Mouse (Mus musculus): ENCODE results near the gene Btbd9. TPM values are rescaled to one million over a fixed set of nuclear protein-coding genes. Genes with fewer than 3 reads are reported as not detected.

Btbd9 gene
- polyA plus RNA-seq, 1 experiment from 2014 or later = 135 TPM

GRCm38 (mm10) chr17:30606206-30606605 lies 29.9 kb upstream of the Btbd9 start:
- Histone ChIP-seq H3K4me1 (ENCODE audit: control insufficient read depth, insufficient read depth, low read depth, low read length) (peaks cover 6% of the 10 kb centered on the region; the same call in 1 of the 2 replicates), H3K9me3 (ENCODE audit: control insufficient read depth, low read length) (no peaks in the 10 kb centered on the region), H3K27me3 (replicated peaks; ENCODE audit: control insufficient read depth, insufficient read depth, low read length) (no peaks in the 10 kb centered on the region), H3K27ac (ENCODE audit: low read depth, low read length) (no peak overlapping the region), H3K4me3 (ENCODE audit: low read length) (no peak overlapping the region), H3K9ac (ENCODE audit: low read depth, low read length) (no peak overlapping the region), H3K36me3 (ENCODE audit: control insufficient read depth, insufficient read depth, low read length) (peaks cover 9% of the 10 kb centered on the region), H3K4me2 (ENCODE audit: low read length) (no peak overlapping the region)
- WGBS = 87% methylated on average over 11 of the region's 11 CpGs
- ATAC-seq = no peak

GRCm38 (mm10) chr17:30605001-30605400 lies 28.7 kb upstream of the Btbd9 start:
- no peak overlapping the region for H3K4me2 ChIP-seq (ENCODE audit: low read length)
- no peak overlapping the region for H3K4me3 ChIP-seq (ENCODE audit: low read length)
- H3K36me3 ChIP-seq (ENCODE audit: control insufficient read depth, insufficient read depth, low read length) = peaks cover 9% of the 10 kb centered on the region
- no peaks in the 10 kb centered on the region for H3K27me3 ChIP-seq (replicated peaks; ENCODE audit: control insufficient read depth, insufficient read depth, low read length)
- no peak overlapping the region for H3K9ac ChIP-seq (ENCODE audit: low read depth, low read length)
- ATAC-seq = no peak
- H3K9me3 ChIP-seq (ENCODE audit: control insufficient read depth, low read length) = no peaks in the 10 kb centered on the region
- H3K27ac ChIP-seq (ENCODE audit: low read depth, low read length) = no peak overlapping the region
- WGBS = 89% methylated on average over 5 of the region's 5 CpGs
- peaks cover 4% of the 10 kb centered on the region; the same call in 1 of the 2 replicates for H3K4me1 ChIP-seq (ENCODE audit: control insufficient read depth, insufficient read depth, low read depth, low read length)

DNA sequence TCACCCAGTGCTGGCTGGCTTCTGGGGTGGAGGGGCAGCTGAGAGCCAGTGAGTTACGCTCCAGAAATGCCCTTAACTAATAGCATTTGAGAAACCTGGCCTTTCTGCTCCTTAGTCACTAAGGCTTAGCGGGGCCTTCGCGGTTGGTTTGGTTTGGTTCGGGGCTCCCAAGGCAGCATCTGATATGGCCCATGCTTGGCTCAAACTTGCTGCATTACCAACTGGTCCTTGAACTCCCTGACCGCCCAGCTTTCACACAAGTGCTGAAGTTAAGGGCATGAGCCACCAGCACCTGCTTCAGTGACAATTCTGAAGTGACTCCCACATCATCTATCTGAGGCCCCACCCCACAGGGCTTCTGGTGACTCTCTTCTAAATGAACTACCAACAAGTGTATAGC lies 28.0 kb upstream of the Btbd9 start:
- no peaks in the 10 kb centered on the region for H3K27me3 ChIP-seq (replicated peaks; ENCODE audit: control insufficient read depth, insufficient read depth, low read length)
- WGBS = 90% methylated on average over 6 of the region's 6 CpGs
- no peak overlapping the region for H3K27ac ChIP-seq (ENCODE audit: low read depth, low read length)
- no peaks in the 10 kb centered on the region for H3K9me3 ChIP-seq (ENCODE audit: control insufficient read depth, low read length)
- H3K9ac ChIP-seq (ENCODE audit: low read depth, low read length) = no peak overlapping the region
- peaks cover 9% of the 10 kb centered on the region for H3K36me3 ChIP-seq (ENCODE audit: control insufficient read depth, insufficient read depth, low read length)
- ATAC-seq = no peak
- H3K4me2 ChIP-seq (ENCODE audit: low read length) = no peak overlapping the region
- peaks cover 4% of the 10 kb centered on the region; the same call in 1 of the 2 replicates for H3K4me1 ChIP-seq (ENCODE audit: control insufficient read depth, insufficient read depth, low read depth, low read length)
- H3K4me3 ChIP-seq (ENCODE audit: low read length) = no peak overlapping the region

DNA sequence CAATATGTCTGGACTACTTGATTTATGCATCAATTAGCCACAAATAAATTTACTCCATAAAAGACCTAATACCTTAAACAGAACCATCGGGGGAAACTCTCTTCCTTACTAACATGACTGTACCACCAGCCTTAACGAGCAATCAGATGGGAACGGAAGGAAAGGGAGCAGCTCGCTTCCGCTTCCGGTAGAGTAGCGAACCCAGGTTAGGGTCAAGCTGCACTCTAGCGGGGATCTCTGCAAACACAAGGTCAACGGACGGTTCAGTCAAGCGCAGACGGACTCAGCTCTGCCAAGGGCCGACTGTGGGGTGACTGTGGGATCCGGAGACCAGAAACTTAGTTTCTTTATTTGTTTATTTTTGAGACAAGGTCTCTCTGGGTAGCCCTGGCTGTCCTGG lies 25.9 kb upstream of the Btbd9 start:
- 96% methylated on average over 14 of the region's 14 CpGs for WGBS

DNA sequence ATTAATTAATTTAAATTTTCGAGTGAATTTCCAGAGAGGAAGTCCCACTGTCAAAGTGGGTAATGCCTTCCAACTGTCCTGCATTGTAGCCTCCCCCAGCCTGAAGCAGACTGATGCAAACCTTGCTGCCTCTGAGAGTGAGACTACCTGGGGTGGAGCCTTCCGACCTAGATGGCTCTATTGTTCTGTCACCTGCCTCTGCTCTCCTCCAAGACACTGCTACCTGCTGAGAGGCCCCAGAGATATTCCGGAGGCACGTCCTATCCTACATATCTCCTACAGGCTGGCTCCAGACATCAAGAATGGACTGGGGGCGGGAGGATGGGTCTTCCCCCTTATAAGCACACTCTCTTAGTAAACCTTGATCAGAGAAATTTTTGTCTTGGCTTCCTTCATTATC lies 22.0 kb upstream of the Btbd9 start:
- H3K36me3 ChIP-seq (ENCODE audit: control insufficient read depth, insufficient read depth, low read length) = peaks cover 16% of the 10 kb centered on the region
- H3K4me3 ChIP-seq (ENCODE audit: low read length) = no peak overlapping the region
- no peak overlapping the region for H3K4me2 ChIP-seq (ENCODE audit: low read length)
- no peaks in the 10 kb centered on the region for H3K27me3 ChIP-seq (replicated peaks; ENCODE audit: control insufficient read depth, insufficient read depth, low read length)
- H3K4me1 ChIP-seq (ENCODE audit: control insufficient read depth, insufficient read depth, low read depth, low read length) = no peaks in the 10 kb centered on the region
- peaks cover 3% of the 10 kb centered on the region; the same call in 1 of the 2 replicates for H3K9me3 ChIP-seq (ENCODE audit: control insufficient read depth, low read length)
- WGBS = 84% methylated on average over 5 of the region's 5 CpGs
- H3K27ac ChIP-seq (ENCODE audit: low read depth, low read length) = no peak overlapping the region
- H3K9ac ChIP-seq (ENCODE audit: low read depth, low read length) = no peak overlapping the region
- ATAC-seq = no peak

More for the DNA sequence above, 25.9 kb upstream of the Btbd9 start:
- H3K27ac ChIP-seq (ENCODE audit: low read depth, low read length) = no peak overlapping the region
- H3K4me3 ChIP-seq (ENCODE audit: low read length) = no peak overlapping the region
- no peak overlapping the region for H3K4me2 ChIP-seq (ENCODE audit: low read length)
- peaks cover 13% of the 10 kb centered on the region for H3K36me3 ChIP-seq (ENCODE audit: control insufficient read depth, insufficient read depth, low read length)
- H3K9me3 ChIP-seq (ENCODE audit: control insufficient read depth, low read length) = no peaks in the 10 kb centered on the region
- H3K9ac ChIP-seq (ENCODE audit: low read depth, low read length) = no peak overlapping the region
- H3K27me3 ChIP-seq (replicated peaks; ENCODE audit: control insufficient read depth, insufficient read depth, low read length) = no peaks in the 10 kb centered on the region
- ATAC-seq = no peak
- no peaks in the 10 kb centered on the region for H3K4me1 ChIP-seq (ENCODE audit: control insufficient read depth, insufficient read depth, low read depth, low read length)

DNA sequence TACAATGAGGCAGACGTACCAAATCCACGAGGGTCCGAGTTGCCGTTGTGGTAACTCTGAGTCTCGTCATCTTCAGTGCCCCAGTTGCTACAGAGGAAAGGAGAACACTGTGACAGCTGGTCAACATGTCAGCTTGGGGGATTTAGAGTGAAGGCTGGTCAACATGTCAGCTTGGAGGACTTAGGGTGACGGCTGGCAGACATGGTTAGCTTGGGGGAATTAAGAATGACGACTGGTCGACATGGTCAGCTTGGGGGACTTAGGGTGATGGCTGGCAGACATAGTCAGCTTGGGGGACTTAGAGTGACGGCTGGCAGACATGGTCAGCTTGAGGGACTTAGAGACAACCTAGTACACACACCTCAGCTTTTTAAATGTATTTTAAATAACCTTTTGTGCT lies 21.5 kb upstream of the Btbd9 start:
- Histone ChIP-seq H3K36me3 (ENCODE audit: control insufficient read depth, insufficient read depth, low read length) (peaks cover 15% of the 10 kb centered on the region), H3K4me3 (ENCODE audit: low read length) (no peak overlapping the region), H3K4me2 (ENCODE audit: low read length) (no peak overlapping the region), H3K9ac (ENCODE audit: low read depth, low read length) (no peak overlapping the region), H3K4me1 (ENCODE audit: control insufficient read depth, insufficient read depth, low read depth, low read length) (no peaks in the 10 kb centered on the region), H3K27me3 (replicated peaks; ENCODE audit: control insufficient read depth, insufficient read depth, low read length) (no peaks in the 10 kb centered on the region), H3K27ac (ENCODE audit: low read depth, low read length) (no peak overlapping the region), H3K9me3 (ENCODE audit: control insufficient read depth, low read length) (peaks cover 3% of the 10 kb centered on the region; the same call in 1 of the 2 replicates)
- ATAC-seq = no peak
- 96% methylated on average over 9 of the region's 9 CpGs for WGBS

GRCm38 (mm10) chr17:30594846-30595245 lies 18.6 kb upstream of the Btbd9 start:
- H3K4me1 ChIP-seq (ENCODE audit: control insufficient read depth, insufficient read depth, low read depth, low read length) = no peaks in the 10 kb centered on the region
- H3K9ac ChIP-seq (ENCODE audit: low read depth, low read length) = no peak overlapping the region
- H3K27ac ChIP-seq (ENCODE audit: low read depth, low read length) = no peak overlapping the region
- WGBS = 53% methylated on average over 6 of the region's 6 CpGs
- no peaks in the 10 kb centered on the region for H3K27me3 ChIP-seq (replicated peaks; ENCODE audit: control insufficient read depth, insufficient read depth, low read length)
- H3K4me2 ChIP-seq (ENCODE audit: low read length) = no peak overlapping the region
- H3K9me3 ChIP-seq (ENCODE audit: control insufficient read depth, low read length) = peaks cover 3% of the 10 kb centered on the region; the same call in 1 of the 2 replicates
- peaks cover 10% of the 10 kb centered on the region for H3K36me3 ChIP-seq (ENCODE audit: control insufficient read depth, insufficient read depth, low read length)
- H3K4me3 ChIP-seq (ENCODE audit: low read length) = no peak overlapping the region
- no peak for ATAC-seq

DNA sequence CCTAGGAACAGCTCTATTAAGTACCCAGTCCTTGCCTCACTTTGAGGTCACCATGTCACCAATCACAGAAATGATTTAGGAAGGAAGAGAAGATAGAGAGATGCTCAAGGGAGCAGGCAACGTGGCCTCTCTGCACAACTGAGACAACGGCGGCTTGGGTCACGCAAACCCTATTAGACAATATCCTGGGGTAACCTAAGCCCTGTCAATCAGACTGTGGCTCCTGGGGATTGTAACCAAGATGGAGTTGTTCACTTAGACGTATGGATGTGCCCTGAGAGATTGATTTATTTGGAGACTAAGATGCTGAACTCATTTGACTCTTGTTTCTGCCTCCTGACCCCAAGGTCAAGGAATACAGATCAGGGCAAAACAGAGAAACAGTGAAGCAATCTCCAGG lies 18.1 kb upstream of the Btbd9 start:
- no peaks in the 10 kb centered on the region for H3K27me3 ChIP-seq (replicated peaks; ENCODE audit: control insufficient read depth, insufficient read depth, low read length)

GRCm38 (mm10) chr17:30590417-30591198 lies 14.3 kb upstream of the Btbd9 start:
- no peaks in the 10 kb centered on the region for H3K27me3 ChIP-seq (replicated peaks; ENCODE audit: control insufficient read depth, insufficient read depth, low read length)
- H3K4me2 ChIP-seq (ENCODE audit: low read length) = 0 out of 2 replicates have a peak overlapping the region, but pooled peaks have one; percentile 9
- no peaks in the 10 kb centered on the region for H3K9me3 ChIP-seq (ENCODE audit: control insufficient read depth, low read length)
- 26% methylated on average over 17 of the region's 17 CpGs for WGBS
- no peaks in the 10 kb centered on the region for H3K4me1 ChIP-seq (ENCODE audit: control insufficient read depth, insufficient read depth, low read depth, low read length)
- ATAC-seq = peak; percentile 45; the same call in 1 of the 2 replicates
- no peak overlapping the region for H3K9ac ChIP-seq (ENCODE audit: low read depth, low read length)
- peaks cover 3% of the 10 kb centered on the region; the same call in 1 of the 2 replicates for H3K36me3 ChIP-seq (ENCODE audit: control insufficient read depth, insufficient read depth, low read length)
- no peak overlapping the region for H3K4me3 ChIP-seq (ENCODE audit: low read length)
- no peak overlapping the region for H3K27ac ChIP-seq (ENCODE audit: low read depth, low read length)

More for the DNA sequence above, 18.1 kb upstream of the Btbd9 start:
- Histone ChIP-seq H3K9ac (ENCODE audit: low read depth, low read length) (no peak overlapping the region), H3K4me2 (ENCODE audit: low read length) (no peak overlapping the region), H3K9me3 (ENCODE audit: control insufficient read depth, low read length) (peaks cover 3% of the 10 kb centered on the region; the same call in 1 of the 2 replicates), H3K4me3 (ENCODE audit: low read length) (no peak overlapping the region), H3K27ac (ENCODE audit: low read depth, low read length) (no peak overlapping the region), H3K36me3 (ENCODE audit: control insufficient read depth, insufficient read depth, low read length) (peaks cover 10% of the 10 kb centered on the region), H3K4me1 (ENCODE audit: control insufficient read depth, insufficient read depth, low read depth, low read length) (no peaks in the 10 kb centered on the region)
- ATAC-seq = no peak
- WGBS = 49% methylated on average over 5 of the region's 5 CpGs
